Mouse (Mus musculus) telencephalon, adult 2 months (tissue): Measurements from ENCODE around the gene Trim62.

Source experiments
- DNase-seq: peaks from one replicate; pipeline ENCODE4 v3.0.0-alpha.2; 2011; ENCODE audit warnings: low read depth, low spot score

Trim62 gene

DNA sequence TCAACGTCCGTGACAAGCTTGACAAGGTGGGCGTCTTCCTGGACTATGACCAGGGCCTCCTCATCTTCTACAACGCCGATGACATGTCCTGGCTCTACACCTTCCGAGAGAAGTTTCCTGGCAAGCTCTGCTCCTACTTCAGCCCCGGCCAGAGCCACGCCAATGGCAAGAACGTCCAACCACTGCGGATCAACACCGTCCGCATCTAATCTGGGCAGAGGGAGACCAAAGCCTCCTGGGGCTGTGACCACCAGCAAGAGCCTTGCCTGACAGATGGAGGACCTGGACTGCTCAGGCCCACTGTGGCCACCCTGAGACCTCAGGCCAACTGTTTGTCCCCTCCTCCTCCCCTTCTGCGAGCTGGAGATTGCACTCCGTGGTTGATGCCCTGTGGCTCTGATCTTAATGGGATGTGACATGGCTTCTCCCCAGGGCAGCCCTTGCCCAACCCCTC lies 26.0 kb downstream of the Trim62 start:
- no peak for DNase-seq

DNA sequence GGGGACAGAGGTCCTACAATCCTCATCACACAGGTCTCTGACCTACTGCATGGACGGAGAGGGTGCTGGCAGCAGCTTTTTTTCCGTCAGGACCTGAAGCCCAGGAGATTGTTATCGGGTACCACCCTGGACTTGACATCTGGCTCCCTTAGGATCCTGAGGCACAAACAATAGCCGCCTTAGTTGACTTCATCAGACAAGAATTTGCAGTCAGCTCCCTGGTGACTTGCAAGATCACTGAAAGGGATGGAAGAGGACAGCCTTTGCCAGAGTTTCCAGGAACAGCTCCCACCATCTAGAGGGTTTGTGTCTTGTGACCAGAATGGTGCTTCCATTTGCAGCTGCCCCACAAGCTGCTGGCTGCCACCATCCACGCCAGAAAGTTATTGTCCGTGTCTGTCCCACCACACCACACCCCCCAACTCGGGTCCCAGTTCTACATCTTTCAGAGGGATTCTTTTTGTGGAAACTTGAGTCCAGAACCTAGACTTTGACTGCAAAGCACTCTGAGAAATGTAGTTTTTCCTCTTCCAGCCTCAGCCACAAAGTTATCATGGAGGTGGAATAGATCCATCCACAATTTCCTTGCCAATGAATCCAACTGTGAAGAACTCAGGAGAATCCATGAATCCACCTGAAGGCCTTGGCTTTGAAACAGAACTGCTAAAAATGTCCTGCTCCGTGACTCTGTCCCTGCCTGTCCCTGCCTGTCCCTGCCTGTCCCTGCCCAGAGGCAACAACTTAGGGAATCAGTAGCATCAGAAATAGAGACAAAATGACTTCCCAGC lies 27.1 kb downstream of the Trim62 start:
- DNase-seq, result no peak

DNA sequence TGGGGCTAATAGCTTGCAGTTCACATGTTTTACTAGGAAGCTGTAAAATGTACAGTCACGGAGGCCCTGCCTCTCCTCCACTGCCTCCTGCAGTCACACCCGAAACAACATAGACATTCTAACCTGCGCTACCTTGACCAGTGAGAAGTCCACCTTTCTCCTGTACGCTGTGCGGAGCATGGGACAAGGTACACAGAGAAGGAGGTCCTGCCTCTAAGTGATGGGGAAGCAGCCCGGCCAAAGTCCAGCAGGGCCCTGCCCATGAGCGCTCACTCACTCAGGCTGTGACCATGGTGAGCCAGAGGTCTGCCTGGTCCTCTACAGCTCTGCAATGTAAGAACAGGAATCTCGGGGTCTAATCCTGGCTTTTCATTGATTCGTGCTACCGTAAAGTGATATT lies 28.7 kb downstream of the Trim62 start:
- DNase-seq, result no peak

DNA sequence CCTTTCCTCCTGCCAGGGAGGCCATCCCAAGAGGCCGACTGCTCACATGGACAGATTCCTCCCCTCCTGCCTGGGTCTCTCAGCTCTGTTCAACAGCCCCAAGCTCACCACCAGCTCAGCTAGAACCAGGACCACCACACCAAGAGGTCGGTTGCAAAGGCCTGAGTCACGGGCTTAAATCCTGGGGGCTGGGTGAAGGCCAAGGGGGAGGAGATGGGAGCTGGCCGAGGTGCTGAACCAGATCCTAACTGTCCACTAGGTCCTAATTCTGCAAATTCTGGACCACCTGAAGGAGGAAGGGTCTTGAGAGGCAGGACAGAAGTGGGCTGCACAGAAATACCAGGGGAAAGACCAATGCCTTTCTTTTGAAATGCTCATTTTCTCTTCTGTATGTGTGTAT lies 30.4 kb downstream of the Trim62 start:
- no peak for DNase-seq

DNA sequence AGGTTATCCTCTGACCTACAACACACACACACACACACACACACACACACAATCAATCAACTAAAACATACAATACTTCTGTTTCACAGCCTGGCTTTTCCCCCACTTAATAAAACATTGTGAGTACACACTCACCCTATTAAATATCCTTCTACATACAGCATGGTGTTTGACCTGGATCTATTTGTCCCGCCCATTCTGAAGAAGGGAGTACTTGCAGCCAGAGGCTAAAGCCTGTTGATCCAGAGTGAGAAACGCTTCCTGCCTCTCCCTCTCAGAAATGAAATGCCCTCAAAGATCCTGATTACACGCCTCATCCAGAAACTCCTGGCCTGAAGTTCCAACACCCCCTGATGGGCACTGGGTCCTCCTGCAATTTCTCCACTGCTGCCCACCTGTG lies 33.7 kb downstream of the Trim62 start:
- DNase-seq, result no peak

DNA sequence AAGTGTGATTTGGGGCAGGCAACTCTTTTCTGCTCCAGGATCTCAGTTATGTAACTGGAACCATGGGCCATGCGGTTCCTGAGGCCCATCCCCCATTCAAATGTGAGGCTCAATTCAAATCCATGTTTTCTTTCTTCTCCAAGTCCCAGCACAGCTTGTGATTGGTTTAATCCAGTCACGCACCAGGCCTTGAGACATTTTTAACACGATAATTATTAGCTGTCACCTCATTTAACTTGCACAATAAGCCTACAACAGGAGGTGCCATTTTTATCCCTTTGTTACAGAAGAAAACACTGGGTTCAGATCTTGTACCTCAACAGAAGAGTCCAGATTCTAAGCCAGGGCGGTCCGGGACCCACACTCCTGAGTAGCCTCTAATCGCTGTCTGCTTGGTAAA lies 34.4 kb downstream of the Trim62 start:
- DNase-seq, result no peak

DNA sequence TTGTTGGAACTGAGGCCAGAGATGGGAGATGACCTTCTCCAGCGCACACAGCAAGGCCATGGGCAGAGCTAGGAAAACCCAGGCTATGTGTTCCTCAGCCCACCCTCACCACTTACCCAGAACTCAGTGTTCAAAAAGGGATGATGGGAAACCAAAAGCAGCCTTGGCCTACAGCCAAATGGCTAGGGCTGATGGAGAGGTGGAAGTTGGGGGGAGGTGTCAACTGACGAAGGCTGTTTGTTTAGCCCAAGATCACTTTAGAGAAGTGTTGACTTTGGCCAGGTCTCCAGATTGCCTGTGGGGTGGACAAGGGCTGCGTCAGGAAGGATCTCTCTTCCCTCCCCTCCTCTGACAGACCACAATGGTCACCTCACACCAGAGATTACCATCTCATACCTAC lies 34.8 kb downstream of the Trim62 start:
- no peak for DNase-seq

DNA sequence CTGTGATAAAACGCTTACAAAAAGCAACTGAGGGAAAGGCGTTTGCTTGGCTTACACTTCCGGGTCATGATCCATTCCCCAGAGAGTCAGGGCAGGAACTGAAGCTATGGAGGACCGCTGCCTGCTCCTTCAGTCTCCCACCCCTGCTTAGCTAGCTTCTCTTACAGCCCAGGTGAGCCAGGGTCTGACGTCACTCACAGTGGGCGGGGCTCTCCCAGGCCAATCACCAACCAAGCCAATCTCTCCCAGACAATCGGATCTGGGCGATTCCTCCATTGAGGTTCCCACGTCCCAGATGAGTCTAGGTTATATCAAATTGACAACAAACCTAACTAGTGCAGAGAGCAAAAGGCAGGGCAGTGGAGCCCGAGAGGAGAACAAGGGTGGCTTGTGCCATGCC lies 35.7 kb downstream of the Trim62 start:
- DNase-seq, result no peak

DNA sequence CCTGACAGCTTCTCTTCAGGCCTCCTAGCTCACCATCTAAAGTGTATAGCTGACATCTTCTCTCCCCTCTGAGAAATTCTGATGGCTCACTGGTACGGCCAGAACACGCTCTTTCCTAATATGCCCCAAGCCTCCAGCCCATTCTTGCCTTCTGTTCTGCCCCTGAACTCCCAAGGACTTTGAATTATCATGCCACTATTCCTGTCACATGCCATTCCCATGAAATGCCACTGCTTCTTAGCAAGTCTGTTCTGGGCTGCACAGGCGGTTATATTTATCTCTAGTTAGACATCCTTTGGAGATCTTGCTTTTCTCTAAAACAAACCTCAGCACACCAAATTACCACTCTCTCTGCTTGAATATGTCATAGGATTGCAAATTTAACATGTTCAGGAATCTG lies 40.2 kb downstream of the Trim62 start:
- no peak for DNase-seq

DNA sequence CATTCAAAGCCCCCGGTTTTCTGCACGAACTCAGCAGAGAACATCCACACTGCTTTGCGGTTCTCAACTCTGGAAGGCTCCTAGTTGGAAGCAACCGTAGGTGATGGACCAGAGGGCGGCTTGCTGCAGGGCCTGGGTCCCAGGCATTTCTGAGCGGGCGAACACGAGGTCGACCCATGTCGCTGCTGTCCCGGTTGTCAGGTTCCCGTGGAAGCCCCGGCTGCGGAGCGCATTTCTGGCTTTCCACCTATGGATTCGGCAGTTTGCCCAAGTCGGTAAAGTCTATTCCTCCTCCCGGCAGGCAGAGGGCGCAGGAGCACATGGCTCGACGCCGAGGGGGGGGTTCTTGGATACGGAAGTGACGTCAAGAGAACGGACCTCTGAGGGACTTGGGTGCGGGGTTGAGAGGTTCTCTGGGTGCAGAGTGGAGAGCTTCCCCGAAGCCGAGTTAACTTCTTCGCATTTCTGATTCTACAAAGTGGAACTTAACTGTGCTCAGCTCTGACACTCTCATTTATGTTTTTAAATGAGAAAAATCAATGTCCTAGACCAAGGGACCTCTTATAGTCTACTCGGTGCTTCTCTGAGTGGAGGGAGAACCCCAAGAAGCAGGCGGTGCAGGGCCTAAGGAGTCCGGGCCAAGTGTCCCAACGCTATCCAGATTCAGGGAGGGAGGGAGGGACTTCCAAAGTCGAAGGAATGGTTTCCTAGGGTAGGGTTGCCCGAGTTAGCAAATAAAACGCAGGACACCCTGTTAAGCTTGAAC lies 41.6 kb downstream of the Trim62 start:
- peak; percentile 89 for DNase-seq

DNA sequence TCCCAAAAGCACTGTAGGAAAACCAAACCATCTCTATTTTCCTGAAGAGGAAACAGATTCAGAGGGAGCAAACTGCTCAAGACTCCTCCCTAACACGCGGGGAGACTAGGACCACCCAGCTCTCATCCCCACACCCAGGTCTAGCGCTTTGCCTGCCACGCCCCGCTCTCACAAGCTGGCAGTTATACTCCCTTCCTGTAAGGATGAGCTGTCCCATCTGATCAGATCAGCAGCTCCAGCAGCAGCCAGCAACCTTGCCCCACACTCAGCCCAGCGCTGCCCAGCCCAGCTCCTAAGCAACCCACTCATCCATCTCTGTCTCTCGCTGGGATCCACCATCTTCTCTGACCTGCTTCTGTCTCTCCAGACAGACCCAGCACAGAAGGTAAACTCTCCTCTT lies 49.4 kb downstream of the Trim62 start:
- no peak for DNase-seq

DNA sequence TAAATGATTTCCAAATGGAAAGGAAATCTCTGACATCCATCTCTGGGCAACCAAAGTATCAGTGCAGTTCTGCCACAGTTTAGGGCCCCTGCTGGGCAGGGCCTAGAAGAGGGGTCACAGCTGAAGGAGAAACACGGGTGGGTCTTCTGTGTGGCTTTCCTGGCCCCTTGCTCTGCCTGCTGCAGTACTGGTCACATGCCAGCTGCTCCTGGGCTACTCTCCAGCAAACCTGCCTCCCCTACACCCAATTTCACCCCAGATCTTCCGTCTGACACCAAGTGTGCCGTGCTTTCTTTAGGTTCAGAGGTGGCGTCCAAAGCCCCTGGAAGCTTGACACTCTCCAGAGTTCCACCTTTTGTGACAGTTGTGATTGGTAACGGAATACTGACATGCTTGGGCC lies 52.2 kb downstream of the Trim62 start:
- no peak for DNase-seq

DNA sequence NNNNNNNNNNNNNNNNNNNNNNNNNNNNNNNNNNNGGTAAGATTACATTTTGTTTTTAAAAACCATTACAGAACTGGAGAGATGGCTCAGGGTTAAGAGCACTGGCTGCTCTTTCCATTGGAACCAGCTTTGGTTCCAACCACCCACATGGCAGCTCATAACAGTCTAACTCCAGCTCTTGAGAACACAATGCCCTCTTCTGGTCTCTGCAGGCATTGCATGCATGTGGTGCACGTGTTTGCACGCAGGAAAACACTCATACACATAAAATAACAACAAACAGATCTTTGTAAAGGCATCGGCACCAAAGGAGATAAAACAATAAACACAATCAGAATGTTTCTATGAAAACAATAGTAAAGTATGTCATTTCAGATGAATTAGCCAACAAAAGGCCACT lies 59.0 kb downstream of the Trim62 start:
- no peak for DNase-seq

DNA sequence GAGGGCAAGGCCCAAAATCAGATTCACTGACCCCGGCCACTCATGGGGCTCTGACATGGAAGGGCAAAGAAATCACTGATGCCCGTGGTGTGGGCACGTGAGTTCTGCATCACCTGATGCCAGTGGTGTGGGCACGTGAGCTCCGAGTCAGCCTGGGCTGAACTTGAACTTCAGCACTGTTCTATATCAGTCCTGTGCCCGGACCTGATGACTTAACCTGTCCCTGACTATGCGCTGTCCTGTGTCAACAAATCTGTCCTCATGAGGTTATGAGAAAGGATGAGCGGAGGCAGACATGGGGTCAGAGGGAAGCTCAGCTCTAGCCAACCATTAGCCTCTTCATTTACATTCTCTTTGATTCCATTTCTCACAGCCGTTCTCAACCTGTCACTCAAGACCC lies 63.4 kb downstream of the Trim62 start:
- no peak for DNase-seq

DNA sequence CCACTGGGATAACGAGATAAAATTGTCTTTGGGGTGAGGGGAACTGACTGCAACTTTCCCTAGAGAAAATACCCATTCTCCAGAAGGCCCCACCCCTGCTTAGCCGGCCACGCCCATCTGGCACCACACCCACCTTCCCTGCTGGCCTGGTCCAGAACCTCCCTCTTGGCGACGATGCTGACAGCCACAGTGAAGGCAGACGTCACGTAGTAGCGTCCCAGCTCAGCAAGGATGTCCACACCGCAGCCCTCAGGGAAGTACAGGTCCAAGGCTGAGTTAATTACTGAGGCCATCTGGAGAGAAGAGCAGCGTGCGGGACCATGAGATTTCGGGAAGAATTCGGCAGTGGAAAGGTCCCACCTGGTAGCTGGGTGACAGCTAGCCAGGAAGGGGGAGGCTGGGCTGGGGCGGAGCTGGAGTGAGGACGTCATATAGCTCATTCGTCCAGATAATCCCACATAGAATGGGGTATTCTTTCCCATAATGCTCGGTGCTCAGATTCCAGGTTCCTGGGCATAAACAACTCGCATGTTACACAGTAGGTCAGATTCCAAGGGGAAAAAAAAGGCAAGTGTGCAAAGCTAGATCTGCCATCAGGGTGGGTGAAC lies 64.0 kb downstream of the Trim62 start:
- no peak for DNase-seq

DNA sequence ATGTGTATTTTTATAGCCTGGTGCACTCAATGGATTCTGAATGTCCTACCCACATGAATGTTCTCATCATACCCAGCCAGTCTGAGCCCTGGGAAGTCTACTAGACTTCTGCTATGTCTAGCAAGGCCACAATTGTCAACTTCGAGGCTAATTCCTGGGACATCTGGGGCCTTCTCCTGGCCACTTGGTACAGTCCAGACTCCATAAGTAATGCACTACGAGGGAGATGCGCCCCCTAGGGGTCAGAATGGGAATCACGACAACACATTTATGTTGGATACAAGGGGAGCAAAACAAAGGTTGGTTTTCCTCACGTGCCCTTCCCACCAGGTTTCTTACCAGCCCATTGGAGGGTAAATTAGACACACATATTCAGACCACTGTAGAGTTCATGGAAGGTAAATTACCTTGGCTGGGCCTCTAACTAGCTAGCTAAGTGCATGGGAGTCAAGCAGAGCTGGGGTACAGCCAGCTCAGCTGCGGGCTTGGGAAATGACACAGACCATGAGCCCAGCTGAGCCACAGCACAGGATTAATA lies 64.8 kb downstream of the Trim62 start:
- DNase-seq, result no peak

DNA sequence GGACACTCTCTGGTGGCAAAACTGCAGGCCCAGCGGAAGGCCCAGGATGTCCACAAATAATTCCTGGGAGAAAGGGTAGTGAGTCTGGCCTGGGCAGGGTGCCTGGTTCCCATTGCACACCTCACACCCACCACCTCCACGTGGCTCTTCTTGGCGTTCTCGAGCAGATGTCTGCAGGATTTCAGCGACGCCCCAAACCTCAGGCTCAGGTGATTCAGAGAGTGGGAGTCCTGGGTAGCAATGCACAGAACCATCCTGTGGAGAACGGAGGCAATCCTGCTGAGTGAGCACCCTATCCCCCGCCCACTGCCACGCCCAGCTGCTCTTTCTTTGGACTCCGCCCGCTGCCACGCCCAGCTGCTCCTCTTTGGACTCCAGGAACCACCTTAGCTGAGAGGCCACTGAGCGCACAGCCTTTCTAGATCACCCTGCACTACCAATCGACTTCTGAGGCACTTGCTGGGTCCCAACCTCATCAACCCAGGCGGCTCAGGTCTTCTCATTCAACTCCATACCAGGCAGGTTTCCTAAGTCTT lies 66.2 kb downstream of the Trim62 start:
- DNase-seq, result no peak

DNA sequence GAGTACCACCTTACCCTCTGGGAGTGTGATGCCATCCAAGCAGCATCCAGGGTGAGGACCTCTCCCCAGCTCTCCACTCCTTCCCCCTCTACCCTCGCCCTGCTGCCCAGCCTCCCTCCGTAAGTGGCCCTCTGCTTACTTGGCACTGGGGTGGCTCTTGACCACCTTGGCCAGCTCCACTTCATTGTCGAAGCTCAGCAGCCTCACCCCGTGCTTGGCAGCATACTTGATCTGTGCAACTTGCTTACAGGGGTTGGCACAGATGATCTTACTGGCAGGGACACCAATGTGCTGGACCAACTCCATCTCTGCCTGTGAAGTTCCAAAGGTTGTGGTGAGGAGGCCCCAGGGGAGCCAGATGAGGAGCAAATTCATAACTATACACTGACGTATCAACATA lies 67.1 kb downstream of the Trim62 start:
- DNase-seq, result no peak

DNA sequence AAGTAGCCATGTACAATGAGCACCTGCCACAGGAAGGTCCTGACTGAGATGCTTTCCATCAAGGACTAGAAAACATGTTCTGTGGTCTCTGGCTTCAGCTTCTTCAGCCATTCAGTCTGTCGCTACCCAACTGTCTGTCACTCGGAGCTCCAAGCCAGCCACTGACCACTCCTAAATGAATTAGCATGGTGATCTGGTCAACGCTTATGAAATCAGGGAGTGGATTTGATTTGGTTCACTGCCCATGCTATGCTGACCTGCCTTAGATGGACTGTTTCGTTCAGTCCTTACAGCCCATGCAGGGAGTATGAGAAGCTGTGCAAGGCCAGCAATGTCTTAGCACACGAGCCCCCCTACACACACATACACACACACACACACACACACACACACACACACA lies 70.5 kb downstream of the Trim62 start:
- DNase-seq, result no peak

DNA sequence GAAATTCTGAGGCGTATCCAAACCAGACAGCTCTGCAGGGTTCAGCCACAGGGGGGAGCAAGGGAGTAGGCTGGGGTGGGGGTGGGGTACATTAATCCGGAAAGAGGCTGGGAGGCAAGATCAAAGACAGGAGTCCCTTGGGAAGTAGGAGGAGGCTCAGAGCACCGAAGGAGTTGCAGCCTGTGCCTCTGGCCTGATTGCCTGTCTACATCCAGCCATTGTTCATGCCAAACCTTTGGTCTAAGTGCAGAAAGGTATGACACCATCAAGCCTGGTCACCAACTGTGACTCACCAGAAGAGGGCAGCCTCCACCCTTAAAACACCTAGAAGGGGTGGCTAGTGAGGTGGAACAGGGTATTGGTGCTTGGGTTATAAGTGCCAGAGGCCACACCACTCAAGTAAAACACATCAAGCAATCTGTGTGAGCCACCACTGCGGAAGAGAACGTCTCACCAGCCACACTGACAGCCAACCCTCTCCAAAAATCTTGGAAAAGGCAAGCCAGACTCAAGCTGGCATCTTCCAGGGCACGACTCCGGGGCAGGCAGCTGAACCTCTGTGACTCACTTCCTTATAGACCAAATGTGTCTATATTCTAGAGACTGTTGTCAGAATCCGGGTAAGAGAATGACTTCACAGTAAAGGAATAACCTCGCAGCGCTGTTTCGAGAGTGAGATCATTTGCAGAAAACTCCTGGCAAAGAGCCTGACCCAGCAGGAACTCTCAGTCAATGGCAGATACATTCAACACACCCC lies 74.0 kb downstream of the Trim62 start:
- no peak for DNase-seq

DNA sequence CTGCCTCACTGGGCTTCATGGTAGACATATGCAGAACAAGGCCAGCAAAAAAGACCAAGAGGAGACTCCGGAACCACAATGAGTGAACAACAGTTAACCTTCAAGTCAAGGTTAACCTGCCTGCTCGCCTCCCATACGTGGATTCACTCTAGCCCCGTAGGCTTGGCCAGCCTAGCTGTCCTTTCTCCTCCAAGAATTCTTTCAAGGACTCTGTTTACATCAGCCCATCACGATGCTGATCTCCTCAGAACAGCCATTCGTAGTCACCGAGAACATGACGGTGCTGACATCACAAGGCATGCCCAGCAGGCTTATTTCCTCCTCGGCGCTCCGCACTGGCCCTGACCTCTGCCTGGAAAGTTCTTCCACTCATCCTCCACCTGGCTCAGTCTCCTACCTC lies 74.8 kb downstream of the Trim62 start:
- DNase-seq, result no peak

DNA sequence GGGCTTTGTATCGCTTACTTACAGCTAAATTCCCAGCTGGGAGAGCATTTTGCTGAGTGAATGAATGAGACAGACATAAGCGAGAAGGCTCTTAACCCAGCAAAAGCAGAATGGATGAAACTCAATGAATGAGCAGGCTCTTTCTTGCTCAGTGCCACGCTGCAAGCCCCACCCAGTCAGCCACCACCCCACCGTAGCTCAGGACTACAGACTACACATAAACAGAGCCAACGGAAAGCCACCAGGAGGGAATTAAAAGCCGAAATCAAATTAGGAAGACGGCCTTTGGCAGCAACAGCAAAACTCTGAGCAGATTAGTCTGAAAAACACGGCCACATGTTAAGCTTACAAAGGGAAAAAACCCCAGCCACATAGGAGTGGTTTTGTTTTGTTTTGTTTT lies 75.5 kb downstream of the Trim62 start:
- no peak for DNase-seq
